Mouse (Mus musculus): ENCODE measurements around the gene Prickle4.

- TF ChIP-seq CTCF (IDR thresholded peaks at IDR 0.05; ENCODE audit: low read depth, low read length) (no peak), POLR2A (IDR thresholded peaks at IDR 0.05; ENCODE audit: borderline replicate concordance, low read depth, low read length) (no peak)
Measured at GRCm38 (mm10) chr17:47710036-47710435, 15.5 kb upstream of the Prickle4 start.
